Mouse (Mus musculus) lung, postnatal 10 days (tissue): ENCODE measurements around the gene Kif13a.

Experiments used
- DNase-seq: peaks from one replicate; pipeline ENCODE4 v3.0.0; 2021

The Kif13a gene

DNA sequence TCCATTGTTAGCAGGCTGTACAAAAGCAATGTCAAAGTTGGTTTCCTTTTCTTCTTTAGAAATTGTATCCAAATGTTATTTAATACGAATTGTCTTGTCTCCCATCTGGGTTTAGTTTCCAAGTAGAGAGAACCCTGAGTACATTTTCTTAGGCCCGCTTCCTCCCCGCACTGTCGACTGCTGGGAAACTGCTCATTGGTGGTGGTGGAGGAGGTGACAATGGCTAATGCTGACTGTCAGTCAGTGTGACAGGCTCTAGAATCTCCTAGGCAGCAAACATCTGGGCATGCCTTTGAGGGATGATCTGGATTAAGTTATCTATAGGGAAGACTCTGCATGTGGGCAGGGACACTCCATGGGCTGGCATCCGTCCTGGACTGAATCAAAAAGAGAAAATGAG lies 96.1 kb downstream of the Kif13a start:
- DNase-seq = no peak

DNA sequence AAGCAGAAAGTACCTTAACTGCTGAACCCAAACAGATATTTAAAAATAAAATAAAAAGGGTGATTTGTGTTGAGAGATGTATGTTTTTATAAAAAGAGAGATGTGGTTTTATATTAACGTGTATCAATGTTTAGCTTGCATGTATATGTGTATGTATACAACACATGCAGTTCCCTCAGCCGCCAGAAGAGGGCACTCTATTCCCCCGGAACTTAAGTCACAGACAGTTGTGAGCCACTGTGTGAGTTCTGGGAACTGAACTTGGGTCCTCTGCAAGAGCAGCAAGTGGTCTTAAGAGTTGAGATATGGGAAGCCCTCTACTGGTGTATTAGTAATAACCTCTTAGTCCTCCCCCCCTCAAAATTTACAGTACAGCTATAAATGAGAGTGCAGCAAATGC lies 96.7 kb downstream of the Kif13a start:
- DNase-seq = no peak

DNA sequence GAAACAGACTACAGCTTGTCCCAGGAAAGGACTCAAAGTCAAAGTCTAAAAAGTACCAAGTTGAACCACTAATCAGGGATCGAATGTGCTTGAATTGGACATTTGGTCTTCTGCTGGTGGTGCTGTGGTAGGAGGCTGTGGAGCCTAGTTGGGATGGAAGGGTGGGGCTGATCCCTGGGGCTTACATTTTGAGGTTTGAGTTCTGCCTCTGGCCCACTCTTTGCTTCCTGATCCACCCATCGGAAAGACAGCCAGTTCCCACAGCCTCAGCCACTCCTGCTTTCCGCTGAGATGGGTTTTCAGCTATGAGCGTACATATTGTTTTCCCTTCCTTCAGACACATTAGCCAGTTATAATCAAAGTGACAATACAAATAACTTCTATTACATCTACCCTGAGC lies 106.4 kb downstream of the Kif13a start:
- DNase-seq = no peak

DNA sequence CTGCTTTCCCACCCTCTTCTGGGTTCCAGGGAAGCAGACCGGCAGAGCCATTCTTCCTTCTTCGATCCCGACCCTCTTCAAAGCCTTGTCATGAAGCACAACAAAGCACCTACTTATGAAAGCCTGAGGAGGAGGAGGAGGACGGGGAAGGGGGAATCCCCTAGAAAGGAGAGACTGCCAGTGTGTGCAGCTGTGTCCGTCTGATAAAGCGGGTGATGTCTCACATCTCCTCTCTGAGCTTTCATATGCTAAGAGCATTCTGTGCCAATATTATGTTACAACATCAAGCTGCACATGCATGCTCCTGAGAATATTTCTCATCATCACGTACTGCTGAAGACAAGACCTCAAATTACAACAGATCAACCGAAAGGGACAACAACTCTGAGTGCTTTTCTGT lies 107.5 kb downstream of the Kif13a start:
- no peak for DNase-seq

DNA sequence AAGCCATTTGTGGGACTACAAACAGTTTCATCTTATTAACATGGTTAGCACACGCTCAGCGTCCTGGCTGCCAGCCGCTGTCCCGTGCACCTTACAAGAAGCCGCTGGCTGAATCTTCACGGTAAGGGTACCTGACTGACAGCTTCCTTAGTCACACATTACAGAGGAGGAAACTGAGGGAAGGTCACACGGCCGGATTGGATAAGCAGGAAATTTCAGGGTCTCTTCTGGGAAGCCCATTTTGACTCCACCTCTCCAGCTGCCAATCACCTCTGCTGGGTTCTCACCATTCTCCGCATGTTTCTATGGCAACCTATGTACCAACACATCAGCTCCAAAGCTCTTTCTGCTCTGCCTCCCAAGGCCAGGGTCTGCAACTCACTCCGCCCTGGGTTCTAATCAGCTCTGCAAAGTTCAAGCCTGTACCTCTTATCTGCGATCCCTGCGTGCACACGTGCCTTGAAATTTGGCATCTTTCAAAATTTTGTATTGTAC lies 109.9 kb downstream of the Kif13a start:
- no peak for DNase-seq

DNA sequence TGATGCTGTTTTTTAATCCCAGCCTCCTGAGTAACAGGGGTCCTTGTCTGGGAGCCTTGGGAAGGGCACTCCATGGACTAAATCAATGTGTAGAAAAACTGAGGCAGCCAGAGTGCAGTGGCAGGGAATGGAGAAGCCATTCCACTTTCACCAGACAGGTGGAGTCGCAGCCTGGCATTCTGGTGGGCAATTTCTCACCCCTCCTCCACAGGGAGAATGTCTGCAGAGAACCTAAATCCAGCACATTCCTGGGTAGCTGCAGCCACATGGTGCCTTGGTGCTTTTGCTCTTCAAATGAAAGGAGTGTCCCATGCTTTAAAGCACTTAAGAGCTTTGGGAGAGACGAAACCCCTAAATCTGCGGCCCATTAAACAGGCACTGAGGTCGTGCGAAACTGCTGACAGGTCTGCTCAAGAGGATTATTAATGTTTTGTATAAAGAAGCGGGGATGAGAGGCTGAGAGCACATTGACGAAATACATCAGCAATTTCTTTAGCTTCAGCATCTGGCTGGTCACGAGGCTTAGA lies 110.4 kb downstream of the Kif13a start:
- DNase-seq = no peak

DNA sequence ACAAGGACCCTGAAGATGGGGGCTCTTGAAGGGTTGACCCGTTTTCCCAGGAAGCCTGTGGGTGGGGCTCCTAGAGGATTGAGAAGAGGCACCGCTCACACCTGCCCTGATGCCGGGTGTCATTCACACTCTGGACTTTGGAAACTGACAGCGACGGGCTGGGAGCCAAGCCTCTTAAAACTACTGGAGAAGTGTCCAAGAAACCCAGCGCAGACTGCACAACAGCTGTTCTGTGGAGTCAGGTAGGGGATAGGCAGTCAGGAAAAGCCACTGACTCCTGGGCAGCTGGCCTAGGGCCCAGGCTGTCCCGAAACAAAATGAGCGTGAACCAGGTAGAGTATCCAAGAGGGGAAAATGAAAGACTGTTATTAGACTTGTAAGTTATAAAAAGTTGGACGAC lies 111.3 kb downstream of the Kif13a start:
- no peak for DNase-seq

DNA sequence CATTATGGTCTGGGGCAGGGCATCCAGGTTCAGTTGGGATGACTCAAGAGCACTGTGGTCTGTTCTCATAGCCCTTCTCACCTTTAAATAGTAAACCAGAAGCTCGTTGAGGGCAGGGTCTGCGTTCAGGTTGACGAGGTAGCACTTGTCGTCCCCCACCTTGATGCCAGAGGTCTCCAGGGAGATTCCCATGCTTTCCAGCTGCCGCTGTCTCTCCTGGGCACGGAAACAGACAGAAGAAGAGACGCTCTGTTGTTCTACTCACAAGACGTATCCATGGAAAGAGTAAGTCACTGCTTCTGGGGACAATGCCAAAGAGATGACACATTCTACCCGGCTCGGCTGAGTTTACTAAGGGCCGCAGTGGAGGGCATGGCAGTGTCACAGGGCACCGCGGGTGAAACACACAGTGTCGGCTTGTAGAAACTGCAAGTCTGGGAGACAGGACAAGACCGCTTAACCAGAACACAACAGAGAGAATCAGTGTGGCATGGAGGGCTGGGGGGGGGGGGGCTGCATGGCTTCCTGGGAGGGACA lies 117.0 kb downstream of the Kif13a start:
- DNase-seq = peak; percentile 78

DNA sequence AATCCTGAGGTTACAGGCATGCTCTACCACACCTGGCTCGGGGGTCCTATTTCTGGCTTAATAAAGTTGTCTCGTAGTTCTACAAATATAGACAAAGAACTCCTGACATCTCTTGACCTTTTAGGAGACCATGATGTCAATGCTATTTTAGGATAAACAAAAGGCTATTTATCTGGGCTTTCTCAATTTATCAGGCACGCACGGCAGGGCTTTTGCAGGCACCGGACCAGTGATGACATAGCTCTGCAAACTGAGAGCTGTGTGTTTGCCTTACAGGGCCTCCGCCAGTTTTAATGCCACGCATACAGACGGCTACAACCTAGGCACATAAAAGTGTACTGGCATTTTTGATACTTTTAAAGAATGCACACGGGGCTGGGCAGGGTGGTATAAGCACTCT lies 118.0 kb downstream of the Kif13a start:
- DNase-seq = no peak

DNA sequence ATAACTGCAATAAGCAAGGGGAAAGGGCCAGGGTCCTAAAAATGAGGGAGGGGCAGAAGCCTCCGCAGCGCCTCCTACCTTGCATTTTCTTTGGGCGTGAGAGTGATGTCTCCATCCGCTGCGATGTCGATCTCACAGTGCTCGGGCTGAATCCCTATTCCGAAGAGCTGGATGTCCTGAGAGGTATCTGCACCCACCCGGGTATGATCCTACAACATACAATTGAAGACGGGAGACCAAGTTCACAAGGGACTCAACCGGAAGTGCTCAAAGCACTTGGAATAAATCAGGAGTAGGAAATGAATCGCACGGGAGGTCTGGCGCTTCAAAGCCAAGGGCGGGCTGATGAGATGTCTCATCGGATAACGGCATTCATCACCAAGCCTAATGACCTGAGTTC lies 119.1 kb downstream of the Kif13a start:
- no peak for DNase-seq

DNA sequence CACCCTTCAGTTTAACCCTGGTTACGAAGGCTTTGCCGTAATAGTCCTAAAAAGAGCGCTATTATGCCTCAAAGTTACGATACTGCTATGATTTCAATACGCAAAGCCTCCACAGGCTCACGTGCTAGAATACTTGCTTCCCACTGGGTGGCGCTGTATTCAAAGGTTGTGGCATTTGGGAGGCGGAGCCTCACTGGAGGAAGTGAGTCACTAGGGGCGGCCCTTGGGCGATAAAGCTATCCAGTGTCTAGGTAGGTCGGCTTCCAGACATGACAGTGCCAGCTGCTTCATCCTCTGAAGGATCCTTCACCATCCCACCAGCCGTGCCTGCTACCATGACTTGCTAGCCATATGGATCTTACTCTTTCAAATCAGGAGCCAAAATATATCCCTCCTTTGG lies 119.6 kb downstream of the Kif13a start:
- DNase-seq = peak; percentile 78

DNA sequence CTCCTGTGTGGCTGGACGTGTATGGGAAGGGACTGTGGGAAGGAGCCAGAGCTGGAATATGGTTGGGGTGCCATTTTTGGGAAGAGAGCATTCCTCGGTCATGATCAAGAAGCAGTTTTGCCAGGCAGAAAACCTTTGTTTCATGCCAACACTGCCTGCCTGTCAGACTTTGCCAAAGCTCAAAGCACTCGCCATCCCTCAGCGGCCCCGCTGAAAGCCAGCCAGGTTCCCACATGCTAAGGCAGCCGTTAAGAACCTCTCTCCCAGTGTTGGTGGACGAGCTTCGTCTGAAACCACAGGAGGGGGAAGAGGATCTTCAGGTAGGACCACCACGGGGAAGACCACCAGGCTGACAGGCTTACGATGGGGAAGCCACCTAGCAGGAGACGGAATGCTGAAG lies 121.8 kb downstream of the Kif13a start:
- DNase-seq = no peak

DNA sequence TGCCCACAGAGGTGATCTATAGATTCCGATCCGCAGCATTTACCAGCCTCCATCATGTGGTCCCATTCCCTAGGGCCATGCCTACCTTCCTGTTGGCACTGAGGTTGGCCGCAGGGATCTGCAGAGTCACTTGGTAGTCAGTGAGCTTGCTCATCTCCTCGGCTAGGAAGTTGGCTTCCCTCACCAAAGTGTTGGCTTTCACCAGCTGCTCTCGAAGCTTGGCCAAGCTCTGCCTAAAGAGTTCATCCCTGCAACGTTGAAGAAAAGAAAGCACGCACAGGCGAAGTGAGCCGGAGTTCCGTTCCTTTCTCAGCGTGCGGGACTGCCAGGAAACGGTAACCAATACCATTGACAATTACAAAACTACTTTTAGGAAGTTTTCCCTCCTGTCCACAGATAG lies 128.5 kb downstream of the Kif13a start:
- DNase-seq = no peak

DNA sequence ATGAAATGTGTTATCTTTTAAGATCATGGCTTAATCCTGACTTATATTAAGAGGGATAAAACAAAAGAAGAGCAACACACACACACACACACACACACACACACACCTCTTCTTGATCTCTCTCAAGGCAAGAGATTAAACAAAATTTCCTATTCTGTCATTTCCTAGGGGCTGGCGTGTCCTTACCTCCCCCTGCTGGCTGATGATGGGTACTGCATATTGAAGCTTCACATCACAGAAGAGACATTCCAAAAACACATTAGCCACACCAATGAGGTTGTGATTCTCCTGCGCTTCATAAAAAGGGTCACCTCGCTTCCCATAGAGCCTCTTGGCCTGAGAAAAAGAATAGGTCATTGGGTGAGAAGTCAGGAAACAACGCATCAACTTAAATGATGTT lies 131.5 kb downstream of the Kif13a start:
- peak; percentile 61 for DNase-seq

DNA sequence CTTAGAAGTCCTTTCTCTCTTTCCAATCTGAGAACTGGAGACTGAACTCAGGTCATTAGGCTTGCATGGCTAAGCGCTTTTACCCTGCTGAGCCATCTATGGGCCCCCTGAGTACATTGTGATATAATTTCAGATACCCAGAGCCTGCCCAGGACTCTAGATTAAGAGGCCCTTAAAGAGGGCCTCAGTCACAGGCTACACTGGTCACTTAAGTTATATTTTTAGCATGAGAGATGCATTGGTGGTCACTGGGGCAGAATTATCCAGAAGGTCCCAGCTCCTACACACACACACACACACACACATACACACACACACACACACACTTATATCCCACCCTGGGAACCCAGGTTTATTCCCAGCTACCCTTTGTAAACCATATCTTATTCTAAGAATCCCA lies 133.3 kb downstream of the Kif13a start:
- DNase-seq = no peak

DNA sequence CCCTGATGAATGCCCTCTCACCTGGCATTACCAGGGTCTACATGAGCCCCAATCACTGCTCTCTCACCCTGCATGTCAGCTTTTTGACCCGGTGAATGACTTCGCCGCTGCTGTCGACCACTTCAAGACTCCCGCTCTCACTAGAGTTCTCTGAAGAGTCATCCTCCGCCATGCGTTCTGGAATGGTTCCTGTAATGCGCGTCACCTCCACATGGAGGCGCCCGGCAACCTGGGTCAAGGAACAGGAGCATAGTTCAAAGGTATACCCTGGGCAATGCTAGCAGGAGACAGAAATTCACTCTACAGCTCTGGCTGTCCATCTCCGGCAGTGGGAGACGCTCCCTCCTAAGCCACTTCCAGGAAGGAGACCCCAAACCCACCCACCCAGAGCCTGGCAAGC lies 135.8 kb downstream of the Kif13a start:
- peak; percentile 28 for DNase-seq

DNA sequence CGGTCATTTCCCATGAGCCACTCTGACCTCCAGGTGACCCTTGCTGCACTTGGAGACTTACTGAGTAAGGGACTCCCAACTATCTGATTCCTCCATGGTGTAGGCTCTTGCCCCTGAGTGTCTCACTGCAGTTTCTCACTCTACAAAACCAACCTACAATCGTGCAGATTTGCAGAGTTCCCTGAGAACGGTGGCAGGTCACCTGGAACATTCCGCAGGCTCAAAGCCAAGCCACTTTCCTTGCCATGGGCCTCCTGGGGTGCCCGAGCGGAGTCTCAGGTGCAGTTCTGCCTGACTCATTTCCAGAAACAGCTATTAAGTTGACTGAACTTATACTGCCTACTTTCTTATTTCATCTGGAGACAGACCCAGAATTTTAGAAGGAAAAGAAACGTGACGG lies 141.2 kb downstream of the Kif13a start:
- DNase-seq = no peak

DNA sequence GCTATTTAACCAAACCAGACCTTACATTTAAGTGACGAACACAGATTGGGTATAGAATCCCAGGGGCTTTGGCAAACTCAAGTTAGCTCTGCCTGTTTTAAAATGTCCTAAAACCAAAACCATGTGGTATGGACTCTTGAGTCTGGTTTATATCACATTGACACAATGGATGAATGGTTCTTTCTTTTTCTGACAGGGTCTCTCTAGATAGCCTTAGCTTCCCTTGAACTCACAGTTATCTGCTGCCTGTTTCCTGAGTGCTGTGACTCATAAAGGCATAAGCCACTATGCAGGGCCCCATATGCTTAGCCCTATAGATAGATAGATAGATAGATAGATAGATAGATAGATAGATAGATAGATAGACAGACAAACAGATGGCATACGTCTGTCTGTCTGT lies 142.8 kb downstream of the Kif13a start:
- DNase-seq = no peak

DNA sequence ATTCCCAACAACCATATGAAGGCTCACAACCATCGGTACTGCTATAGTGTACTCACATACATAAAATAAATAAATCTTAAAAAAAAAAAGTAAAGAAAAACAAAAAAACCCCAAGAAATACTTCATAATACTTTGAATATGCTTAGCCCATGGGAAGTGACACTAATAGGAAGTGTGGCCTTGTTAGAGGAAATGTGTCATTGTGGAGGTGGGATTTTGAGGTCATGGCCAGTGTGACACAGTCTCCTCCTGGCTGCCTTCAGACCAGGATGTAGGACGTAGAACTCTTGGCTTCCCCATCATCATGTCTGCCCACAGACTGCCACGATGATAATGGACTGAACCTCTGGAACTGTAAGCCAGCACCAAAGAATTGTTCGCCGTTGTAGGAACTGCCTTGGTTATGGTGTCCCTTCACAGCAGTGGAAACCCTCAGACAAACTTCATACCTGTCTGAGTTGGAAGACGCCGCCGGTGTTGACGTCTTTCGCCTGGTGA lies 143.6 kb downstream of the Kif13a start:
- no peak for DNase-seq

DNA sequence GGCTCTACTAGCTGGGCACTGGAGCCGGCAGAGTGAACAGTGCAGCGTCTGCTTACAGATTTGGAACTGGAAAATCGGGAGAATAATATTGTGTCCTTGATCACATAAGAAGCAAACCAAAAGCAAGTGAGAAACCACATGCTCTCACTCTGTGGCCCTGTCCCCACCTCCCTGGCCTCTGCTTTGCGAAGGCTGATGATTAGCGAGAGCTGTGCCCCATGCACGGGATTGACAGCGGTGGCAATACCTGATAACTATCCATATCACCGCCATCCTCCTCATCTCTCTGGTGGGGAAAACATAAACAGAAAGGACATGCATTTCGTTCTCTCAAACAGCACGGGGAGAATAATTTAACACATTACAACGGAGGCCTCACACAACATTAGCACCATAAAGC lies 149.3 kb downstream of the Kif13a start:
- DNase-seq = no peak

DNA sequence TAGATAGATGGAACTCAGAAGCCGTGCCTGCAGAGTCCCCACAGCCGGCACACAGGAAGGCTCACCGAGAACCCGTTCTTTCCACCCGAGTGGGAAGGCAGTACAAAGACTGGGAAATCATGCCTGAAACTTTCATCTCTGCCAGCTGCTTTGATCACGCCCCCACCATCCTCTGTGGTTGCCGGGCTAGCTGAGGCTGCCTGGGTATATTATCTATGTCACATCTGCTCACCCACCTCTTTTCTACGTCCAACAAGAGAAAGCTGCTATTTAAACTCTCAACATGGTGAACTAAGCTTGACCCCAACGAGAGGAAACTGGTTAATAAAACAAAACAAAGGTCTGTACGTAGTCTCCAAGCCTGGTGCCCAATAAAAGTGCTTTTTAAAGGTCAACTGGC lies 149.8 kb downstream of the Kif13a start:
- DNase-seq = peak; percentile 10

DNA sequence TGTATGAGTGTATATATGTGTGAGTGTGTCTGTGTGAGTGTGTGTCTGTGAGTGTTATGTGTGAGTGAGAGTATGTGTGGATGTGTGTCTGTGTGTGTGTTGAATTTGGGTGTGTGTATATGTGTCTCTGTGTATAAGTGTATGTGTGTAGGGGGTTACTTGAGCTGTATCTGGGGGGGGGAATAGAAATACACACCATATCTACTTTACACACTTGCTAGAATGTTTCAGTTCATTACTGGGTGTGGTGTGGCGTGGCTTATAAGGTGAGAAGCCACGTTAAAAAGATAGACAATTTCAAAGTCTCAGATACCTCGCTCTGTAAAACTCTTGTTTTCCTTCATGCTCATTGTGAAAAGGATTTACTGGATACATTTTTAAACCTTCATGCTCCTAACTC lies 152.2 kb downstream of the Kif13a start:
- DNase-seq = no peak

DNA sequence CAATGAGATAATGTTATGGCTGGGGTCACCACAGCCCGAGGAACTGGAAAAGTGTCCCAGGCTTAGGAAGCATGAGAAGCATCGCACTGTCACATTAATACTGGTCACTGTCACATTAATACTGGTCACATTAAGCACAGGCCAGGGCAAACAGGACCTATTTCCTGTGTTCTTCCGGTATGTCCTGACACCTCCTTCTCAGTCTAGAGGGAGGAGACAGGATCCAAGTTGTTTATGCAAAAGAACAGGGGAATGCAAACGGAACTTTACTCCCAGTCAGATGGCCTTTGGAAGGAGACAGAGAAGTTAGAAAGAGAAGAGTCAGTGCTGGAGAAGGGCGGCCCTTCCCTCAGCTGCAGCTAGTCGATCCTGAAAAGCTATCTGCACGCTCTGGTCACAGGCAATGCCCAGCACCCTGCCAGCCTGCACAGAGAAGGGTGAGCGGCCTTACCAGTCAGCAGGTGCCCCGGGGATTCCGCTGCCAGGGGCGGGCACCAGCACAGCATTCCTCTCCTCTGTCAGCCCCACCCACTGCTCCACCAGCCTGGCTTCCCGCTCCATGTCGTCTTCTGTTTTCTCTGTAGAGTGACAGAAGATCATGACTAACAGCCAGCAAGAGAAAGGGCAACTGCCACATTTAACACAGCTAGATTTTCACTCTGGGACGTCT lies 152.9 kb downstream of the Kif13a start:
- DNase-seq = peak; percentile 47

DNA sequence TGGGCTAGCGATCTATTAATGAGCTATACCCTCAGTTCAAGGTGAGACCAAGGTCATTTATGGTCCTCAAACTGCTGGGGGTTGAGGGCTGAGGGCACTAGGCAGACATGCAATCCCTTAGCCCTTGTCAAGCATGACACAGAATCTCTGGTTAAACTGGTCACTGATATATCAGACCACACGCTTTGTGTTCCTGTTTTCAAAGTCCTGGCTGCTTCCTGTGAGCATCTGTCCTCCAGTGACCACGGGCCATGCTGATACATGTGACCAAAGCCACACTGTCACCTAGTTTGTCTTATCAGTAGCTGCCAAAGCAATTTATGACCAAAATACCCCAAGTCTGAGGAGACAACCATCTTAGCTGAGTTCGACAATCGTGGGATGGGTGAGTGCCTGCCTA lies 154.7 kb downstream of the Kif13a start:
- DNase-seq = no peak

DNA sequence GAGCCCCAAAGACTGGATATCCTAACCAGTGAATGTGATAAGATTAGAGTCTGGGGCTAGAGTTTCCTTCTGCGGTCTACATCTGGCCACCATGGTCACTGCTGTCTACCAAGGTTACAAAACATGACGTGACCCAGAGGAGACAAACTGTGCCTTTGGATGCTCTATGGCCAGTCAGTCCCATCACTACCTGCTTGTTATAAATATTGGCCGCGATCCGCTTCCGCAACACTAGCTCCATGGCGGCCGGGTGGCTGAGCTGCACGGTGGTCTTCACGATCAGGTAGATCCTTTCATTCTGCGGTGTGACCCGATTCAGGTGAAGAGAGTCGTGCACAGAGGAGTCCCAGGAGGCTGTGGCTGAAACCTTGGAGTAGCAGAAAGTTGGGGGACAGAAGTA lies 157.1 kb downstream of the Kif13a start:
- no peak for DNase-seq
